ENCODE assay signal across 8 mouse cellular contexts in the genomic region with DNA sequence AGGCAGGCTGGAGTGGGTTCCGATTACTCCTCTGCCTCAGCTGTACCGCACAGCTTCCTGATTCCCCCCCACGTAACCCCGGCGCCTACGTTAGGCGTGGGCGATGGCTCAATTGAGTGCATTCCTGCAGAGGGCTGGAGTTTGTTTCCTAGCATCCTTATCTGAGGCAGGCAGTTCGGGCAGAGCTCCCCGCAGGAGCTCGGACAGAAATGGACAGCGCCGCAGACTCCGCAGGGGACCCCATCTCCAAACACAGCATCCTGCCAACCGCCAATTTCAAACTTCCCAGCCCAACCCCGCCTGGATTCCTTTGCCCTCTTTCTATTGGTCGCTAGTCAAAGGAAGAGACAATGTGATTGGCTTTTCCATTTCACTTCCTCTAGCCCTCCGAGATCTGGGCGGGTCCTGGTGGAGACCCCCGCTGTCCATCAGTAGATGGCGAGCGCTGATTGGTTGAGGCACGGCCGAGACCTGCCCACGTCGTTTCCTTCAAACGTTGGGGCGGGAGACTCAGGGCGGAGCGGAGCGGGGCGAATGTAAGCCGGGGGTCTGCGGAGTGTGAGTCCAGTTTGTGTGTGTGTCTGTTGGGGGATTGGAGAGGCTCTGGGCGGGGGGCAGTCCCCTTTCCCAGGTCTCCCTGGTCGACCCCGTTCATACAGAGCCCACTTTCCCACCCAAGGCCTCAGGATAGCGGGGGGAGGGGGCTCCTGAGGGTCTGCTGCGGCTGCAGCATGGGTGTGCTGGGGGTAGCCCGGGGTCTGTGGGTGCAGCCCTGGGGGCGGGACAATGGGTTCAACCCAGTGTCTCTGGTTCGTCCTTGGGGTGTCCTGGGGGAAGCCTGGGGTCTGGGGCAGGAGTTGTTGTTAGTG. TPM values are rescaled to one million over a fixed set of nuclear protein-coding genes. Genes with fewer than 3 reads are reported as not detected.
DNase-seq lines count a peak whose midpoint lies in the region; ATAC-seq and TF ChIP-seq lines count a peak whose summit lies in the region.

A gene (plus strand): TSS at position 513 of the 869 bp plus-strand sequence.

- H3K4me2 ChIP-seq in heart, embryonic 11.5 days, result peak within 1 kb of the TSS; percentile 80
- peak within 1 kb of the TSS; percentile 95 for H3K4me2 ChIP-seq in kidney, embryonic 15.5 days

- ATAC-seq in erythroblast, adult 5-6 weeks (replicated peaks; ENCODE audit: low FRiP score, poor library complexity, severe bottlenecking), result peak; percentile 96
- ATAC-seq in heart, embryonic 11.5 days (replicated peaks; ENCODE audit: insufficient number of reproducible peaks, low FRiP score, low TSS enrichment), result peak; percentile 96
- ATAC-seq in kidney, embryonic 15.5 days (replicated peaks; ENCODE audit: low FRiP score), result peak; percentile 99

- under 1% methylated on average over 42 of the region's 42 CpGs for WGBS in heart, embryonic 11.5 days (ENCODE audit: insufficient replicate concordance)
- WGBS in kidney, embryonic 15.5 days, result under 1% methylated on average over 42 of the region's 42 CpGs

- H3K4me3 ChIP-seq in heart, embryonic 11.5 days (ENCODE audit: low read depth, low read length), result peak within 1 kb of the TSS; percentile 84
- peak within 1 kb of the TSS; percentile 91 for H3K4me3 ChIP-seq in kidney, embryonic 15.5 days (replicated peaks)

- H3K9me3 ChIP-seq in heart, embryonic 11.5 days (replicated peaks; ENCODE audit: control insufficient read depth, low read length), result no peaks in the 10 kb centered on the region
- H3K9me3 ChIP-seq in kidney, embryonic 15.5 days (replicated peaks), result no peaks in the 10 kb centered on the region

- peaks cover 12% of the 10 kb centered on the region for H3K4me1 ChIP-seq in heart, embryonic 11.5 days (ENCODE audit: control insufficient read depth, insufficient read depth, low read length)
- peaks cover 38% of the 10 kb centered on the region for H3K4me1 ChIP-seq in kidney, embryonic 15.5 days

- H3K36me3 ChIP-seq in heart, embryonic 11.5 days (ENCODE audit: control insufficient read depth, insufficient read depth, low read length), result no peaks in the 10 kb centered on the region
- H3K36me3 ChIP-seq in kidney, embryonic 15.5 days, result peaks cover 18% of the 10 kb centered on the region

- DNase-seq in CD4-positive helper T cell, adult 2 months (ENCODE audit: low read depth, low spot score), result peak; percentile 94
- DNase-seq in brain, embryonic 14.5 days (ENCODE audit: low read depth), result peak; percentile 99
- peak; percentile 95 for DNase-seq in liver
- peak; percentile 65 to 74 for DNase-seq in monocyte, adult 2 months (ENCODE audit: low read depth in 1 of 2, low spot score in 2 of 2)
- DNase-seq in spleen, postnatal 14 days (ENCODE audit: low spot score in 2 of 2), result peak; percentile 86 to 89

- H3K27ac ChIP-seq in heart, embryonic 11.5 days (ENCODE audit: low read depth, low read length), result peak within 1 kb of the TSS; percentile 74
- H3K27ac ChIP-seq in kidney, embryonic 15.5 days, result peak within 1 kb of the TSS; percentile 83

- no peak for TF ChIP-seq CTCF in brain, embryonic 14.5 days (IDR thresholded peaks at IDR 0.05; ENCODE audit: borderline replicate concordance, extremely low read depth, insufficient read depth, insufficient read length)

- H3K9ac ChIP-seq in heart, embryonic 11.5 days (ENCODE audit: low read depth, low read length), result peak within 1 kb of the TSS; percentile 87
- peak within 1 kb of the TSS; percentile 89 for H3K9ac ChIP-seq in kidney, embryonic 15.5 days

- H3K27me3 ChIP-seq in heart, embryonic 11.5 days (ENCODE audit: control insufficient read depth, insufficient read depth, low read length), result no peaks in the 10 kb centered on the region
- H3K27me3 ChIP-seq in kidney, embryonic 15.5 days, result no peaks in the 10 kb centered on the region

- peak; percentile 12; the same call in 1 of the 2 replicates for TF ChIP-seq POLR2A in brain, embryonic 14.5 days (IDR thresholded peaks at IDR 0.05; ENCODE audit: borderline replicate concordance, extremely low read depth, insufficient read depth, insufficient read length, poor library complexity, severe bottlenecking)

RNA-seq across cellular contexts. Expression of the gene that starts here (rescaled TPM):
- polyA plus RNA-seq in brain, embryonic 14.5 days (2012; rRNA removed), result 8.9 and 12.7 TPM in 2 replicates
- total RNA-seq in erythroblast, adult 5-6 weeks (2015; ENCODE audit: low replicate concordance), result 56.9 and 61.2 TPM in 2 replicates
- total RNA-seq in erythroblast, adult 5-6 weeks (2017; ENCODE audit: low replicate concordance), result 170 and 204 TPM in 2 replicates
- polyA plus RNA-seq in heart, embryonic 11.5 days (2014; fragmentation: Nextera tagmentation; extraction: Ambion mirVana), result 21.8 and 33.1 TPM in 2 replicates
- polyA plus RNA-seq in kidney, embryonic 15.5 days (2015; fragmentation: Nextera tagmentation; extraction: Ambion mirVana), result 35.4 and 39.2 TPM in 2 replicates

Comparison
In these comparisons a context has a peak if more than half of its experiments do, and no peak if none do; other contexts are left out.
1. Peak in every context shown above with its lines: DNase-seq, ATAC-seq, H3K4me3 ChIP-seq and H3K27ac ChIP-seq.